ENCODE assay signal across 22 mouse cellular contexts in the genomic region with DNA sequence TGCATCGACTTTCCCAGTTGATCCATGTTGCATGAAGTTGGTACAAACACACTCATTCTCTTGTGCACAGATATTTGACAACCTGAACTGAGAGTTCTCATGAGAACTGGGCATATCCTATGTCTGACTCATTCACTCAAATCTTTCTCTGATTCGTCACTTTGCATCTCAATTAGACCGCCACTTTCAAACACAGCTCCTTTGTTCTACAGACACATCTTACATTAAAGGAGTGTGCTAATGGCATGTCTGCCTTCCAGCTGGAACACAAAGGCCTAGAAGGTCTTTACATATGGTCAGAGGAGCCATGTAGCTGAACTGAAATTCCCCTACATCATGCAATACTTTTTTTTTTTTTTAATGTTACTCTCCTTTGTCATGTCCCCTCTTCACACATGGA.
A peak's percentile ranks its signal among the peaks of the same experiment; 100 is the strongest.
DNase-seq lines count a peak whose midpoint lies in the region; ATAC-seq and TF ChIP-seq lines count a peak whose summit lies in the region.
"Had no signal": no experiment of that assay in that cellular context is flagged by ENCODE, and none has a peak within 500 bp of the region (broad histone marks: within the 10 kb centered on the region; RNA-seq: fewer than 3 reads in every experiment).

No protein-coding gene starts in this region.

- no peak overlapping the region for H3K4me3 ChIP-seq in midbrain, embryonic 11.5 days (ENCODE audit: low read depth, low read length)
- H3K4me3 ChIP-seq in midbrain, embryonic 16.5 days (ENCODE audit: low read depth, low read length): no peak overlapping the region
- no peak overlapping the region for H3K4me3 ChIP-seq in ES-E14 (ENCODE audit: insufficient read depth in 1 of 2, low read depth in 1 of 2, low read length in 2 of 2, poor library complexity in 1 of 2, severe bottlenecking in 1 of 2)
- H3K4me3 ChIP-seq: forebrain, embryonic 10.5 days; gastrocnemius, adult 2 months; hindbrain, embryonic 12.5 days; hindbrain, embryonic 15.5 days had no signal

- no peaks in the 10 kb centered on the region for H3K4me1 ChIP-seq in midbrain, embryonic 11.5 days (ENCODE audit: control insufficient read depth, insufficient read depth, low read length)
- no peaks in the 10 kb centered on the region for H3K4me1 ChIP-seq in midbrain, embryonic 16.5 days (ENCODE audit: control insufficient read depth, insufficient read depth, low read length)
- no peaks in the 10 kb centered on the region for H3K4me1 ChIP-seq in ES-E14 (ENCODE audit: control insufficient read depth in 2 of 2, insufficient read depth in 2 of 2, low read length in 2 of 2, poor library complexity in 1 of 2)
- H3K4me1 ChIP-seq: hindbrain, embryonic 15.5 days had no signal

- in situ Hi-C loops in ES-E14 (cut with MboI; ENCODE audit: low sequenced_read_pairs in 2 of 2, unreplicated experiment in 2 of 2): no loop called here

- no peaks in the 10 kb centered on the region for H3K9me3 ChIP-seq in midbrain, embryonic 11.5 days (ENCODE audit: control insufficient read depth, low read length)
- no peaks in the 10 kb centered on the region for H3K9me3 ChIP-seq in midbrain, embryonic 16.5 days (replicated peaks; ENCODE audit: control insufficient read depth, low read length, poor library complexity, severe bottlenecking)
- H3K9me3 ChIP-seq in ES-E14 (ENCODE audit: control insufficient read depth, insufficient read depth, low read depth, low read length): no peaks in the 10 kb centered on the region
- H3K9me3 ChIP-seq: forebrain, embryonic 10.5 days; hindbrain, embryonic 12.5 days; hindbrain, embryonic 15.5 days had no signal

- ATAC-seq in midbrain, embryonic 11.5 days (ENCODE audit: low FRiP score): peak; percentile 54; the same call in 1 of the 2 replicates
- ATAC-seq in midbrain, embryonic 16.5 days: no peak
- ATAC-seq: activated CD4-positive, CD25-positive, alpha-beta regulatory T cell, adult 4 months; CD4-positive, CD25-positive, alpha-beta regulatory T cell, adult 4 months; forebrain, postnatal 0 days; Patski had no signal

- TF ChIP-seq POLR2A in brain, embryonic 14.5 days (IDR thresholded peaks at IDR 0.05; ENCODE audit: borderline replicate concordance, extremely low read depth, insufficient read depth, insufficient read length, poor library complexity, severe bottlenecking): no peak

- DNase-seq in midbrain, embryonic 11.5 days (ENCODE audit: low spot score, missing footprints): no peak
- DNase-seq in ES-E14 (ENCODE audit: low read depth, low spot score): no peak
- peak; percentile 54 for DNase-seq in Muller cell, postnatal 12 days (ENCODE audit: inconsistent ontology term)
- DNase-seq in brain, embryonic 14.5 days (ENCODE audit: low read depth): peak; percentile 50
- DNase-seq in urinary bladder, adult 2 months (ENCODE audit: low spot score): no peak
- DNase-seq: adrenal gland, adult 8-10 months; adrenal gland, postnatal 25 days; cerebellum, adult 18-20 months; cerebellum, adult 9-10 months; cerebellum, postnatal 14 days; forebrain, postnatal 0 days; gastrocnemius, adult 2 months; gastrocnemius, postnatal 14 days; heart, adult 11 months had no signal

- H3K36me3 ChIP-seq in midbrain, embryonic 11.5 days (ENCODE audit: control insufficient read depth, insufficient read depth, low read length): no peaks in the 10 kb centered on the region
- H3K36me3 ChIP-seq in midbrain, embryonic 16.5 days (ENCODE audit: control insufficient read depth, insufficient read depth, low read length): no peaks in the 10 kb centered on the region
- H3K36me3 ChIP-seq in ES-E14 (ENCODE audit: control insufficient read depth, insufficient read depth, low read length, poor library complexity, severe bottlenecking): no peaks in the 10 kb centered on the region
- H3K36me3 ChIP-seq: forebrain, embryonic 10.5 days; hindbrain, embryonic 12.5 days; hindbrain, embryonic 15.5 days had no signal

- no peak overlapping the region for H3K4me2 ChIP-seq in midbrain, embryonic 11.5 days
- H3K4me2 ChIP-seq in midbrain, embryonic 16.5 days (ENCODE audit: low read length): no peak overlapping the region
- H3K4me2 ChIP-seq: heart, embryonic 11.5 days; hindbrain, embryonic 12.5 days; hindbrain, embryonic 15.5 days had no signal

- no peak for TF ChIP-seq CTCF in brain, embryonic 14.5 days (IDR thresholded peaks at IDR 0.05; ENCODE audit: borderline replicate concordance, extremely low read depth, insufficient read depth, insufficient read length)

- H3K27ac ChIP-seq in midbrain, embryonic 11.5 days (ENCODE audit: low read depth, low read length): no peak overlapping the region
- H3K27ac ChIP-seq in midbrain, embryonic 16.5 days (ENCODE audit: low read length): no peak overlapping the region
- H3K27ac ChIP-seq in ES-E14 (ENCODE audit: insufficient read depth, low read depth, low read length, poor library complexity, severe bottlenecking): no peak overlapping the region
- H3K27ac ChIP-seq: forebrain, embryonic 10.5 days; gastrocnemius, adult 2 months; hindbrain, embryonic 12.5 days; hindbrain, embryonic 15.5 days had no signal

- no peak overlapping the region for H3K9ac ChIP-seq in midbrain, embryonic 11.5 days (ENCODE audit: low read length)
- H3K9ac ChIP-seq in midbrain, embryonic 16.5 days (ENCODE audit: low read depth, low read length): no peak overlapping the region
- no peak overlapping the region for H3K9ac ChIP-seq in ES-E14 (ENCODE audit: insufficient read depth, low read depth, low read length, poor library complexity, severe bottlenecking)
- H3K9ac ChIP-seq: forebrain, postnatal 0 days; hindbrain, embryonic 12.5 days; hindbrain, embryonic 15.5 days had no signal

- H3K27me3 ChIP-seq in midbrain, embryonic 11.5 days (ENCODE audit: control insufficient read depth, insufficient read depth, low read length): no peaks in the 10 kb centered on the region
- no peaks in the 10 kb centered on the region for H3K27me3 ChIP-seq in midbrain, embryonic 16.5 days (ENCODE audit: control insufficient read depth, insufficient read depth, low read depth, low read length)
- H3K27me3 ChIP-seq: hindbrain, embryonic 12.5 days; hindbrain, embryonic 15.5 days; Patski had no signal

- 72% methylated on average over 3 of the region's 3 CpGs for WGBS in midbrain, embryonic 11.5 days
- WGBS in midbrain, embryonic 16.5 days: 60% methylated on average over 3 of the region's 3 CpGs

TF ChIP-seq in ES-E14, 5 proteins besides CTCF, POLR2A, EP300 and RAD21:
- TF ChIP-seq CHD2 (IDR thresholded peaks at IDR 0.05; ENCODE audit: low read depth, low read length) (no peak), ZNF384 (IDR thresholded peaks at IDR 0.05; ENCODE audit: low read depth, low read length) (0 out of 2 replicates have a peak, but pooled peaks have one; percentile 8)

Comparison
In these comparisons a context has a peak if more than half of its experiments do, and no peak if none do; other contexts are left out.
1. DNase-seq: peak in Muller cell, postnatal 12 days (single experiment) and brain, embryonic 14.5 days (single experiment); none in midbrain, embryonic 11.5 days (single experiment), ES-E14 (single experiment) and urinary bladder, adult 2 months (single experiment).